Mouse (Mus musculus) erythroblast, embryonic 14.5 days (primary cell): ENCODE measurements around the gene Atp1a3.

ENCODE experiments used
- GATA1 ChIP-seq: IDR thresholded peaks from 2 replicates; pipeline ENCODE4 v1.6.1; 2012; ENCODE audit warnings: low read length, inconsistent platforms, mixed read lengths
- TAL1 ChIP-seq: IDR thresholded peaks from 3 replicates; pipeline ENCODE4 v1.6.1; 2012; ENCODE audit warnings: low read length, inconsistent platforms, mixed read lengths

DNA sequence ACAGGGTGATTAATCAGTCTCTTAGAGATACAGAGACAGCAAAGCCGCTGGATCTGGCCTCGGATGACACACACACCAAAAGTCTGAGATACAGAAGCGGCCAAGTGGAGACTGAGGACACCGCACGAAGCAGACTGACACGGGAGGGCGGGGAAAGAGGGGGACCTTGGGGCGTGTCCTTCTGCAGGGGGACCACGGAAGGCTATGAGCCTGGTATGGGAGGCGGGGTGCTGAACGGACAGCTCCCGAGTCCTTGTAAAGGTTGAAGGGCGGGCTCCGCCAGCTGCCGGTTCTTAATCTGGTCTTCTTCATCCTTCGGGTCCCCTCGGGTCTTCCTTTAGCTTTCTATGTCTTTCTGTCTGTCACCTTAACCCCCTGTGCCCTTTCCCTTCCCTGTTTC, 2.9 kb upstream of the Atp1a3 start:
- TF ChIP-seq GATA1 (no peak), TAL1 (no peak)
